Mouse (Mus musculus) liver, embryonic 16.5 days (tissue): ENCODE results near the gene Syngr2. TPM values are rescaled to one million over a fixed set of nuclear protein-coding genes. Genes with fewer than 3 reads are reported as not detected.
A peak's percentile ranks its signal among the peaks of the same experiment; 100 is the strongest.

ENCODE experiments used
- ATAC-seq: fragments of 200-750 bp; cut with Nextera tagmentation; 2 replicates; pipeline ENCODE4 v1.8.0; 2017; ENCODE audit warnings: low read depth, mild to moderate bottlenecking, moderate number of reproducible peaks, moderate library complexity
- H3K27ac ChIP-seq: fragments of 300-500 bp; sonication (generic); 2 replicates; pipeline ENCODE4 v1.5.1; 2014; ENCODE audit warnings: mild to moderate bottlenecking, low read length
- H3K27me3 ChIP-seq: fragments of 300-500 bp; sonication (generic); 2 replicates; pipeline ENCODE4 v1.6.1; 2014; ENCODE audit warnings: low read depth, low read length, mixed read lengths; ENCODE audit not compliant: control insufficient read depth, insufficient read depth
- H3K36me3 ChIP-seq: fragments of 300-500 bp; sonication (generic); 2 replicates; pipeline ENCODE4 v1.6.1; 2014; ENCODE audit warnings: mild to moderate bottlenecking; ENCODE audit not compliant: control insufficient read depth, insufficient read depth
- H3K4me1 ChIP-seq: fragments of 300-500 bp; sonication (generic); 2 replicates; pipeline ENCODE4 v1.6.1; 2014; ENCODE audit warnings: low read depth, low read length, mixed read lengths; ENCODE audit not compliant: control insufficient read depth
- H3K4me2 ChIP-seq: fragments of 300-500 bp; sonication (generic); 2 replicates; pipeline ENCODE4 v1.6.1; 2014; ENCODE audit warnings: low read depth, low read length, mixed read lengths
- H3K4me3 ChIP-seq: fragments of 300-500 bp; sonication (generic); 2 replicates; pipeline ENCODE4 v1.5.1; 2014; ENCODE audit warnings: low read depth, mild to moderate bottlenecking, low read length
- H3K9ac ChIP-seq: fragments of 300-500 bp; sonication (generic); 2 replicates; pipeline ENCODE4 v1.6.1; 2014; ENCODE audit warnings: low read depth, low read length
- H3K9me3 ChIP-seq: fragments of 300-500 bp; sonication (generic); replicated peaks from 2 replicates; pipeline ENCODE4 v1.6.1; 2016; ENCODE audit warnings: low read length; ENCODE audit not compliant: control insufficient read depth
- WGBS: fragments of 180-500 bp; shearing (Covaris S2); extraction: QIAGEN DNeasy Blood & Tissue Kit; methylation state at CpG from one replicate; pipeline ENCODE4 v1.1.7; 2014; ENCODE audit not compliant: insufficient replicate concordance; 5-methylcytosine and 5-hydroxymethylcytosine counted together
- polyA plus RNA-seq: library from polyadenylated mRNA; unstranded; fragments of >200 nt; fragmentation: Nextera tagmentation; extraction: Ambion mirVana; gene quantifications from 2 replicates; pipeline ENCODE4 v1.2.1, GENCODE M21; 2015

The Syngr2 gene
- polyA plus RNA-seq, 1 experiment from 2014 or later = 55.5 TPM

DNA sequence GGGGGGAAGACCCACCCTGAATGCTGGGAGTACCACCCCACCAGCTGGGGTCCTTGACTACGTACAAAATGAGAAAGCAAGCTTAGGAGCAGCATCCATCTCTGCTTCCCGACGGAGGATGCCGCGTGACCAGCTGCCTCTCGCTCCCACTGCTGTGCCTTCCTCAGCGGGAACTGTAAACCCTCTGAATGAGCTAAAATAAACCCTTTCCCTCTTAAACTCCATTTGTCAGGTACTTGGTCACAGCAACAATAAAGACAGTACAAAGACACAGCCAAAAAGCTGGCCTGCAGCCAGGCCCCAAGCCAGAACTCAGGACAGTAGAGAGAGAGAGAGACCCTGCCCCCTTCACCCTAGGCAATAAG is 39.8 kb upstream of the Syngr2 start:
- Histone ChIP-seq H3K4me3 (no peak overlapping the region), H3K27ac (no peak overlapping the region), H3K4me1 (no peaks in the 10 kb centered on the region; the same call in none of the 2 replicates), H3K4me2 (no peak overlapping the region), H3K36me3 (peaks cover 79% of the 10 kb centered on the region), H3K27me3 (no peaks in the 10 kb centered on the region), H3K9me3 (no peaks in the 10 kb centered on the region), H3K9ac (no peak overlapping the region)
- WGBS = 96% methylated on average over 7 of the region's 7 CpGs
- ATAC-seq = no peak

DNA sequence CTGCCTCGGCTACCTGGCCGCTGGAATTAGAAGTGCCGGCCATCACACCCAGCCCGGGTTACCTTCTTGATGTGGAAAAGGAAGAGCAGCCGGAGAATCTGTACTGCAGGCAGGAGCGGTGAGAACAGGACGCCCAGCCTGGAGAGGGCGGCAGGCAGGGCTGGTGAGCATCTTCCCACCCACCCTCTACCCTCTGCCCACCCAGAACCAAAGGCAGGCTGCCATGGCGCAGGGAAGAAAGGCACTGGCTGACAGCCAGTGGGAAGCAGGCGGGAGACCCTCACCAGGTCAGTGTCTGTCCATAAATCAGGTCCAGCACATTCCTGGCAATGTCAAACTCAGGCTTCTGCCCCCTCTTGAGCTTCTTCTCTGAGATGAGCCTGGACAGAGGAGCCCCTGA is 39.1 kb upstream of the Syngr2 start:
- no peak overlapping the region for H3K27ac ChIP-seq
- no peak for ATAC-seq
- H3K9me3 ChIP-seq = no peaks in the 10 kb centered on the region

DNA sequence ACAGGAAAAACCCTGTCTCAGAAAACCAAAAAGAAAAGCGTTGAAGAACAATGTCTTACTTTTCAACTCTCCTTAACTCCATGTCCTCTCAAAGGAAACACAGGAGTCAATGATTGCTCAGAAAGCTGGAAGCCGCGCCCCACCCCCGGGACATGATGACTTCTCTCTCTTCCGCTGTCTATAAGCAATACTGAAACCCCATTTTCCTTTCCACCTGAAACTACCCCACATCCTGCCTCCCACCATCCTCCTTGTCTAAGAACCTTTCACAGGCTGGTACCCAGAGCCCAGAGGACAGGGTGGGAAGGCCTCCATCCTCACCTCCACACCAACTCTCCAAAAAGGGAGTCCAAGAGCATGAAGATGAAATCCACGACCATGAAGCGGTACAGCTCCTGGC is 37.1 kb upstream of the Syngr2 start:
- Histone ChIP-seq H3K27me3 (no peaks in the 10 kb centered on the region), H3K4me1 (peaks cover 4% of the 10 kb centered on the region), H3K27ac (no peak overlapping the region), H3K4me3 (no peak overlapping the region), H3K36me3 (peaks cover 78% of the 10 kb centered on the region), H3K9me3 (no peaks in the 10 kb centered on the region), H3K4me2 (no peak overlapping the region), H3K9ac (no peak overlapping the region)
- no peak for ATAC-seq
- whole genome bisulfite sequencing = 91% methylated on average over 7 of the region's 7 CpGs

More for the DNA sequence above, 39.1 kb upstream of the Syngr2 start:
- Histone ChIP-seq H3K4me2 (no peak overlapping the region), H3K4me1 (no peaks in the 10 kb centered on the region; the same call in none of the 2 replicates), H3K36me3 (peaks cover 79% of the 10 kb centered on the region), H3K27me3 (no peaks in the 10 kb centered on the region), H3K9ac (no peak overlapping the region), H3K4me3 (no peak overlapping the region)
- 87% methylated on average over 10 of the region's 10 CpGs for WGBS

DNA sequence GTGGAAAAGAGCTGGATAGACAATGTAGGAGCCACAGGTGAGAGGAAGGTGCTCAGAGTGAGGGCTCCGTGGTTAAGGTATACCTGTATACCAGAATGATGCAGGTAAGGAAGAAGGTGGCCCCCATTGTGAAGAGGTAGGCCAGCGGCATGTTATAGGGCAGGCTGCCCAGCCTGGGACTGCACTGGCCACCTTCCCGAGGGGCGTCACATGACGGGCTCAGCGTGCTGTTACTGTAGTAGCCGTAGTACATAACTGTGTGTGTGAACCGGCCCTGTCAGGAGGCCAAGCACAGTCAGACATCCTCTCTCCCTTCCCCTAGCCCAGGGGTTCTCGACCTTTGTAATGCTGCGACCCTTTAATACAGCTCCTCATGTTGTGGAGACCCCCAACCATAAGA is 34.5 kb upstream of the Syngr2 start:
- Histone ChIP-seq H3K9me3 (no peaks in the 10 kb centered on the region), H3K9ac (no peak overlapping the region), H3K4me3 (no peak overlapping the region), H3K4me2 (no peak overlapping the region), H3K27me3 (no peaks in the 10 kb centered on the region), H3K4me1 (peaks cover 19% of the 10 kb centered on the region), H3K27ac (no peak overlapping the region), H3K36me3 (peaks cover 77% of the 10 kb centered on the region)
- WGBS = 91% methylated on average over 10 of the region's 10 CpGs
- no peak for ATAC-seq

DNA sequence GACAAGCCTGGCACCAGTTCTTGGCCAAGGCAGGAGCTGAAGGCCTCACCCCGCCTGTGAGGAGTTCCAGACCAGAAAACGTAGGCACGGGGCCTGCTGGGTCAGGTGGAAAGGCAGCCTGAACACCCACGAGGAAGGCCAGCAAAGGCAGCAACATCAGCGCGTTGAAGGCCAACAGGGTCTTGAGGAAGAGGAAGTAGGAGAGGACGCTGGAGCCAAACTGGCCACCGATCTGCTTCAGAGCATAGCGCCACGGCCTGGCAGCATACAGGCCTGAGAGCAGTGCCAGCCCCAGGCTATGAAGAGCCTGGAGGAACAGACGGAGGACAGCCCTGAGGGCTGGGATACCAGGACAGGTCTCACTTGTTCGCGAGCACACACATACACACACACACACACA is 33.9 kb upstream of the Syngr2 start:
- Histone ChIP-seq H3K36me3 (peaks cover 71% of the 10 kb centered on the region), H3K9ac (no peak overlapping the region), H3K4me3 (no peak overlapping the region), H3K4me1 (peaks cover 19% of the 10 kb centered on the region), H3K4me2 (no peak overlapping the region), H3K27ac (peak overlapping the region; percentile 20; the same call in 1 of the 2 replicates), H3K27me3 (no peaks in the 10 kb centered on the region), H3K9me3 (no peaks in the 10 kb centered on the region)
- ATAC-seq = no peak
- 76% methylated on average over 13 of the region's 13 CpGs for WGBS

DNA sequence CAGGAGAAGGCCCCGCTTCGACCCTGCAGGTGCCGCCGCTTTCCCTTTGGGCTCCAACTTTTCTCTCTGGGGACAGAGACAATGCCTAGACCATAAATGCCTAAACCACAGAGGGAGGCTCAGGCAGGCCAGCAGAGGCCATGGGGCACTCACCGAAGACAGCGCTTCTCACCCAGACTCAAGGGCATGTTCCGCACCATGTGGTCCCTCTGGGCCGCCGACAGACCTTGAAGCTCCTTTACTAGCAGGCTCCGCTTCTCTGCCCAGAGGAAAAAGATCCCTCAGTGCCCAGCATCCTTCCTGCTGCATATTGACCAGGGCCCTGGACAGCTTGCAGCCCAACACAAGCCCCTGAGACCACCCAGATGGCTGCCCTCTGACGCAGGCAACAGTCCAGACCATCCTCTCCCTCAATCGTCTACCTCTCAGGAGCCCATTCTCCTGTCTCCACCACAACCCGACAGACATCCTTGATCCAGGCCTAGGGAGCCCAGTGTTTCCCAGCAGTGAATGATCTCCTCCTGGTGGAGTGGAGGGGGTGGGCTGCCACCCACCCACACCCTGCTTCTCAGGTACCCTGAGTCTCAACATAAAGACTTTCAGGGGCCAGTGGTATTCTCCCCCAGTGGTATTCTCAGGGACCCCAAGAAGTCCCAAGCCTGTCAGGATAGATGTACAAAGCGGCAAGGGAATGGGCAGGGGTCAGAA is 33.2 kb upstream of the Syngr2 start:
- H3K4me3 ChIP-seq = no peak overlapping the region
- H3K4me2 ChIP-seq = no peak overlapping the region
- no peaks in the 10 kb centered on the region for H3K27me3 ChIP-seq
- H3K9me3 ChIP-seq = no peaks in the 10 kb centered on the region
- 91% methylated on average over 14 of the region's 14 CpGs for WGBS
- H3K9ac ChIP-seq = no peak overlapping the region
- H3K27ac ChIP-seq = no peak overlapping the region
- H3K36me3 ChIP-seq = peaks cover 67% of the 10 kb centered on the region
- ATAC-seq = no peak
- H3K4me1 ChIP-seq = peaks cover 22% of the 10 kb centered on the region

DNA sequence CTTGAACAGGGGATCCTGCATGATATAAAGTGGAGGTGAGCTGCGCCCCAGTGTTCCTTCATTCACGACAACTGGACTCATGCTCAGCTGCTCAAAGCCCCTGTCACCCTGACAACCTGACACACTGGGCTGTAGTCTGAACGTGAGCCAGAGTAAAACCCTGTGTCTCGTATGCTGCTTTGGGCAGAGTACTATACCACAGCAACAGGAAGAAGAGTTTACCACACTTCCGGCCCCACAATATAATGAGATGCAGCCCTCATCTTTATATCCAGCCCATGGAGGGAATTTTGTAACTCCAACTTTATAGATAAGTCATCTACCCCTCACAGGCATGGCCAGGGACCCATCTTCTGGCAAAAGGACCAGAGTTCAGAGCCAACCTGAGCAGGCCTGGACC is 32.4 kb upstream of the Syngr2 start:
- no peak overlapping the region for H3K9ac ChIP-seq
- WGBS = 67% methylated on average over 5 of the region's 5 CpGs
- no peak overlapping the region; the same call in 1 of the 2 replicates for H3K4me2 ChIP-seq
- peaks cover 26% of the 10 kb centered on the region for H3K4me1 ChIP-seq
- no peak for ATAC-seq
- no peaks in the 10 kb centered on the region for H3K27me3 ChIP-seq
- no peaks in the 10 kb centered on the region for H3K9me3 ChIP-seq
- peaks cover 62% of the 10 kb centered on the region for H3K36me3 ChIP-seq
- peak overlapping the region; percentile 59; the same call in 1 of the 2 replicates for H3K27ac ChIP-seq
- no peak overlapping the region for H3K4me3 ChIP-seq

DNA sequence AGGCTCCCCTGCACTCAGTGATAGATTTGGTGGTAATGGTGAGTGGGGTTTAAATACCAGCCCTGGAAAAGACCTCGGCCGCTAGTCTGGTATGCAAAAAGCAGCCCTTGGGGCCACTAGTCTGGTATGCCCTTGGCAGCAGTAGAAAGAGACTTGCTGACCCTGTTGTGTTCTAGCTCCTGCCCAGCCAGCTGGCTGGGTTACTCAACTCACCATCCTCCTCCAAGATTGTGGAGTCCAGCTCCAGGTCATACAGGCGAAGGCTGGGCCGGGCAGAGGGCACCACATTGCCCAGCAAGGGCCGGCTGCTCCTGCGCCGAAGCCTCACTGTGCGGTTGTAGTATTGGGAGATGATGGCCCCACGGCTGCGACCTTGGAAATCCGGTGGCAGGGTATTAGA is 31.4 kb upstream of the Syngr2 start:
- Histone ChIP-seq H3K4me2 (peak overlapping the region; percentile 97), H3K27ac (peak overlapping the region; percentile 45), H3K9ac (peak overlapping the region; percentile 95), H3K27me3 (no peaks in the 10 kb centered on the region), H3K36me3 (peaks cover 53% of the 10 kb centered on the region), H3K9me3 (no peaks in the 10 kb centered on the region), H3K4me1 (peaks cover 26% of the 10 kb centered on the region), H3K4me3 (peak overlapping the region; percentile 87)
- WGBS = 85% methylated on average over 11 of the region's 11 CpGs
- ATAC-seq = no peak

DNA sequence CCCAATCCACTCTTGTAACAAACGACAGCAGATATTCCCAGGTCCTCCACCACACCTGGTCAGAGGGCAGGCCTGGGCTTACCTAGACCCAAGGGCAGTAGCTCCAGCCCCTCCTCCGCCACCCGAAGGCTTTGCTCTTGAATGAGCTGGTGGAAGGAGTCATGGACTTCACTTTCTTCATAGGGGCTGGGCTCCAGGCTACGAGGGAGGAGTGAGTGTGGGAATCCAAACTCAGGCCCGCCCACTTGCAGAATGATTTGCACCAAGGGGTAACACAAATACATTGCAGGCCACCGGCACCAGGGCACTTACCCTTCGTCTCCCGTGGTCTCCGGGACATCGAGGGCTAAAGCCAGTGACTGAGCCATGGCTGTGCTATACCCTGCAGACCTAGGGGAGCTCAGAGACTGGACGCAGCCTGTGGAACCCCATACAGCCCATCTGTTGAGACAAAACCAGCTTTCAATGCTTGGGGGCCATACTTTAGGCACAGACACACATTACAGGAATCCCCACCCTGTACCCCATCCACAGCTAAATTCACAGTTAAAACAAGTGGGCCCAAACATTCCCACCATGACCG is 30.5 kb upstream of the Syngr2 start:
- peaks cover 45% of the 10 kb centered on the region for H3K36me3 ChIP-seq
- WGBS = 17% methylated on average over 12 of the region's 12 CpGs
- no peaks in the 10 kb centered on the region for H3K27me3 ChIP-seq
- H3K9ac ChIP-seq = peak overlapping the region; percentile 95
- peak overlapping the region; percentile 99 for H3K27ac ChIP-seq
- no peak for ATAC-seq
- H3K4me2 ChIP-seq = peak overlapping the region; percentile 97
- H3K4me3 ChIP-seq = peak overlapping the region; percentile 87
- H3K4me1 ChIP-seq = peaks cover 34% of the 10 kb centered on the region
- H3K9me3 ChIP-seq = no peaks in the 10 kb centered on the region
